Mouse (Mus musculus) frontal cortex, postnatal 14 days (tissue): ENCODE measurements around the gene Megf11.

Experiments used
- DNase-seq, 2 experiments: peaks; one replicate each; pipeline ENCODE4 v3.0.0; 2022; ENCODE audit warnings: low spot score in 2 of 2

The Megf11 gene

DNA sequence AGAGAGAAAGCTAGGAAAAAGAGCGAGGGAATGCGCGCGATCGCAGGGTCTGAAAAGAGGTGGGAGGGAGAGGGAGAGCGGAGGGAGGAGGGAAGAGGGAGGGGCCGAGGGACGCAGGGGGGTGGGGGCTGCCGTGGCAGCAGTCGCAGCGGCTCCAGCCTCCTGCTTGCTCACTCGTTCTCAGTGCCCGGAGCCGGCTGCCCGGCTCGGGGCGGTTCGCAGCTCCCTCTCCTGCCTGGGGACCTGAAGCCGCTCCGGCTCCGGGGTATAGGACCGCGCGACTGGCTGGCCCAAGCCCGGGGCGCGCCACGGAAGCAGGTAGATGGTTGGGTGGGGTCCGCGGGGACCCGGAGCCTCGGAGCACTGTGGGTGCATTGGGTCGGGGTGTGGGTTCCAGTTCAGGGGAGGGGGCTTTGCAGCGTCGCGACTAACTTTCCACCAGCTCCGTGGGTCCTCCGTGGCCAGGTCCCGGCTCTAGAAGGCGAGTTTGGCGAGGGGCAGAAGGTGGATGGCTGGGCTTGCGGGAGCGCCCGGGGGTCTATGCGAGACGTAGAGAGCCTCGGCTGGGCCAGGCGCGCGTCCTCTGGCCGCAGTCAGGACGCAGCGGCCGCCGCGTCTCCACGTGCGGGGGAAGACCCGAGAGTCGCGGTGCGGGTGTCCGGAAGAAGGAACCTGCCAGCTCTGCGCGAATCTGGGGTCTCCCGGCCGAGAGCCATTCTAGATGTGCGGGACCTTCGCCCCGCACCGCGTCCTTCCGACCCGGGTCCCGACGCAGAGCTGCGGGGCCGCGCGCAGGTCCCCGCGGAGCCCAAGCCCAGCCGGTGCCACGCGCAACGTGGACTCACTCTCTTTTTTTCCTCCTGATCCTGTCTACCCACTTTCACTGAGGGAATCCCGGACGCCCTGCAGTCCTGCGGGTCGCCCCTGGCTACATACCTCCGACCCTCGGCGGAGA lies at the start of gene Megf11:
Gene Megf11, plus strand, starts transcription at position 116 of the 955 bp plus-strand sequence.
- peak in 1 of 2 experiments; percentile 18 for DNase-seq

DNA sequence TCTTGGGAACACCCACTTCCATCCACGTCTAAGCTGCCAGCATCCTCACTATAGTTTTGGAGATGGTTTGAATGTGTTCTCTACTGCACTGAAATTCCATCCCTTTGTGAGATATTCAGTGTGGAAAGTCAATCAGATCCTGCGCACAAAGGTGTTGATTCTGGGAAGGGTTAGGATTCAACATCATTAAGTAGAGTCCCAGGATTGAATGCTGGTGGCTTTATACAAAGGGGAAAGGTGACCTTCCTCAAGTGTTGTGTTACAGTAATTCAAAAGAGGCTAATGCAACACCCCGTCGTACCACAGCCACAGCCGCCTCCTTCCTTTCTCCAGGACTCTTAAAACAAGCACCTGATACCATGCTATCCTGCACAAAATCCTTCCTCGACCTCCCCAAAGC lies 49.6 kb upstream of the Megf11 start:
- DNase-seq: no peak

DNA sequence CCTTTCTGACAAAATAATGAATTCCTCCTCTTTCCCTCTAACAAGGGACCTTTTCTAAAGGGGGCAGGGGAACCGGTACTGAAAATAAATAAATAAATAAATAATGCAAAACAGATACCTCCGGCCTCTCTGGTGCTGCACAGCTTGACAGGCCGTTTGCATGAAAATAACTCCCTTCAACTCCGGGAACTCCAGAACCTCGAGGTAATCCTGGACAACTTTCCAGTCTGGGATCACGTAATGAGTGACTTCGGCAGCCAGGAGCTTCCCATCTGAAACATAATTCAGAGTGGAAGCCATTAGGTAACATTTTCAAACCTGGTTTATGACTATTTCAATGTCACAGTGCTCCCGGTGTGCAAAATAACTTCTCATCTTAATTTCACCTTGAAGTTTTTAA lies 46.1 kb upstream of the Megf11 start:
- DNase-seq: no peak

DNA sequence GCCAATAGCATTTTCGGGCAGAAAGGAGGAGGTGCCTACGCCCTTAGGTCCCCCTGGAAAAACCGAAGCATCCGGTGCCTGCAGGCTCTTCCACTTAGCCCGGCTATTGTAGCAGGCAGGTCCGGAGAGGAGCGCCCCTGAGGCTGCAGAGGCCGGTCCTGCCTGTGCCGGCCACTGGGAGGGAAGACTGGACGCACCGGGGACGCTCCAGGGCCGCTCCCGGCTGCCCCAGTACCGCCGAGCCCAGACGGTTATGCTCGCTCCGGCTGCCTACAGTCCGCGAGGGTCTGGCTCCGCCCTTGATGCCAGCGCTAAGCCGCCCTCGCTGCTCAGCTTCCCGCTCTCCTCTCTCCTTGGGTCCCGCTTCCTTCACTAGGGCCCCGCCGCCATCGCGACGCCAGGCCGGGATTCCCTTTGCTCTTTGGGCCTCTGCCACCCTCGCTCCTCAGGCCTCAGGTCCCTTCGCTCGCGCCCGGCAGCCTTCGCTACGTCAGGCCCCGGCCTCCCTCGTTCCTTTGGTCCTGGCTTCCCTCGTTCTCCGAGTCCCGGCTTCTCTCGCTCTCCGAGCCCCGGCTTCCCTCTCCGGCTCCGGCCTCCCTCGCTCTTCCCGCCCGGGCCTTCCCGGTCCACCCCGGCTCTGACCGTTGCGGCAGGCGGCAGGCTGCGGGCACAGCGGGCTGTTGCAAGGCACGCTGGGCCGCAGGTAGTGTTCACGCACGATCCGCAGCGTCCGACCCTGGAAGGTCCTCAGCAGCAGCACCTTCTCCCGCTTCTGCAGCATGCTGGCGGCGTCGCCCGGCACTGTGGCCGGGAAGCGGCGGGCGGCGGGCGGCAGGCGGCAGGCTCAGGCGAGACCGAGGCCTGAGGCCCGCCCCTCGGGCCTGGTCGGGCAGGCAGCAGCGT lies 44.8 kb upstream of the Megf11 start:
- peak; percentile 31 to 61 for DNase-seq

GRCm38 (mm10) chr9:64341254-64341566 lies 44.2 kb upstream of the Megf11 start, which contains the start of gene Dis3l:
Gene Dis3l, minus strand, starts transcription at chr9:64341288.
- no peak for DNase-seq

DNA sequence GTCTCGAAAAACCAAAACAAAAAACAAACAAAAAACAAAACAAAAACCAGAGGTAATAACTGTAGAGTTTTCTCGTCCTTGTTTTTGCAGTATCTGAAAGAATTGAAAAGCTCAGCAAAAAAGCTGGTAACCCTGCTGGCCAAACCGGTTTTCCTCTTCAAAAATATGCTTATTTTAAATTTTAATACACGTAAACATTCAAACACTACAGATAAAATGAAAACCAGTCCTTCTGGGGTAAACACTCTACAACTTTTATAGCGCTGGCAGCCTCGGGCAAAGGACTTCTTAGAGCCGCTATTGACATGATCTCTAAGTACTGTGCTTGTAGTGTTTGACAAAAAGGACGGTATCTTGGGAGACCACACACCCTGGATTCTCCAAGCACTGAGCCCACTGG lies 43.8 kb upstream of the Megf11 start:
- DNase-seq: no peak

GRCm38 (mm10) chr9:64343656-64344055 lies 41.8 kb upstream of the Megf11 start:
- DNase-seq: no peak

DNA sequence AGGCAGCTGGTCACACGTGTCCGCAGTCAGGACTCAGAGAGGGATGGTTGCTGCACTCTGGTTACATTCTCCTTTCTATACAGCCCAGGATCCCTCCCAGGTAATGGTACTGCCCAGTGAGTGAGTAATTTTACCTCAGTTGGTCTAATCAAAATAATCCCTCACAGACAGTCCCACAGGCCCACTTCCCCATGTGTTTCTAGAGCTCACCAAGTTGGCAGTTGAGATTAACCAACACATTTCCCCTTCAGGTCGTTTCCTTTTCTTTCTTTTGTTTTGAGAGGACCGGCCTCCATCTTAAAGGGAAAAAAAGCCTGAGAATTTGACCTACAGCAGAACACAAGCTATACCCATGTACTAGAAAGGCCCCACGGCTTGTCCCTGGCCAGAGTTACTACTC lies 39.5 kb upstream of the Megf11 start:
- no peak for DNase-seq

DNA sequence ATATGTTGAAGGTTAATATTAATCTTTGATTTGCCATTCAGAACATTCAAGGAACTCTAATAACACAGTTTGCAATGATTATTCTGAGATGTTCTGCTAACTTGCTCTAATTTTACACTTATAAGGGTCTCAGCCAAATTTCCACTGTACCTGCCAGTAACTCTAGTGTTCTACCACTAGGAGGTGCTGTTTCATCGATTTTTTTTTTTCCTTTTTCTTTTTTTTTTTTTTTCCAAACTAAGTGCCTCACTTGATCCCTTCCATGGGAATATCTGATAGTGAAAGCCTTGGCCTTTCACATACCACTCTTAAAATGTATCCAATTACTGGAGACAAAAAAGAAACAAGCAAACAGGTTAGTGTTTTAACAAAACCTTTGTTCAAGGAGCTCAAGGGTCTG lies 38.0 kb upstream of the Megf11 start:
- DNase-seq: no peak

DNA sequence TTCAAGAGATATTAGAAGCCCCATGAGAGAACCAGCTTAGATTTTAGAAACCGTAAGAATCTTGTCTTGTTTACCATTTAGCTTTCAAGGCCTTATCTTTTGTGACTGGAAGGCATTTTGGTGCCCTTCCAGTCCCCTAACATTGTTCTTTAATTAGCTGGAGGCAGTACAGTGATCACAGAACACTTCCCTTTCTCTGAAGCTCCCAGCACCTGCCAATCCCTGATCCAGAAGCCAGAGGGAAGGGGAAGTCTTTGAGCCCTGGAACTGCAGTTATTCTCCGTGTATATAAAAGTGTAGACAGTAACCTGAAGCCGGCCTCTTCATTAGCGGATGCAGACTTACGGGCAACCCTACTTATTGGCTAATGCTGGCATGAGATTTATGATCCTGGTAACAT lies 35.9 kb upstream of the Megf11 start:
- no peak for DNase-seq

GRCm38 (mm10) chr9:64351191-64351590 lies 34.2 kb upstream of the Megf11 start:
- DNase-seq: no peak

GRCm38 (mm10) chr9:64355627-64356026 lies 29.8 kb upstream of the Megf11 start:
- no peak for DNase-seq

DNA sequence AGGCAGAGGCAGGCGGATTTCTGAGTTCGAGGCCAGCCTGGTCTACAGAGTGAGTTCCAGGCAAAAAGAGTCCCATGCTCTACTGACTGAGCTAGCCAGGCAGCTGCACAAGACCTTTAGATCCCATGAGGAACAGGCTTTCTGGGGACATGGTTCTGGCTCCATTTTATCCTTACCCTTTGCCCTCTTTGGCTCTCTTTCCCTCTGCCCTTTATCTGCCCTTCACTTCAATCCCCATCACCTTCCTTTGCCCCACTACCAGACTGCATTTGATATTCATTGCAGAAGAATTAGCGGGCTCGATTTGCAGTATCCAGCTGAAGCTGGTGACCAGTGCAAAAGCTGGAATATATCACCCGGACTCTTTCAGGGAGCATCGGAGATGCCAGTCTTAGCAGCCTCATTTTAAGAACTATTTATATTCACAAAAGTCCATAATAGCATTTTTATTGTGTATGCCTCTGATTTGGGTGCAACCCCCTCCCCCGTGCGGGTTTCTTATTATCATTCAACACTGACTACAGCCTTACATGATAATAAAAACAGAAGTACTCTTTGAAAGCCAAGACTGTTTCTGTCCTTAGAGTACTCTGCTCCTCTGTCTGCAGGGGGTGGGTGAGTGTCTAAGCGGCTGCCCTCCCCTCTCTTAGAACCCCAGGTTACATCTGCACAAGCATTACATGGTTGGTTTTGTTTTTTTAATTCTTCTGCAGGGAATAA lies 24.0 kb upstream of the Megf11 start:
- DNase-seq: no peak

- no peak for DNase-seq
These were observed 15.6 kb upstream of the Megf11 start for GRCm38 (mm10) chr9:64369871-64370270.

GRCm38 (mm10) chr9:64371305-64371819 lies 14.1 kb upstream of the Megf11 start:
- DNase-seq: no peak

DNA sequence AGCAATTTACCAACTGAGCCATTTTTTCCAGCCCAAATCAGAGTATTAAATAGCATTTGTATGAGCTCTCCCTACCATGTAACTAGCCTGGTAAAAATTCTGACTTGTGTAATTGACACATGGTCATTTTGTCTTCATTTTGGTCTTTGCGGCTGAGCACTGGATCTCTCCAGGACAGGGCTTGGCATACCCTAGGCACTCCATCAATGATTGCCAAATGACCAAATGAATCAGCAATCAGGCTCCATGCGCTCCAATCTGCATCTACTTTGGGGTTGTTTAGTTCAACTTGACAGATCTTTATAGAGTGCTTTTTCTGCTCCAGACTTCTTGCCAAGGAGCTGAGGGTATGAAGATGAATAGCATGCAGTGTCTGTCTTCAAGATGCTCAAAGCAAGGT lies 9.0 kb upstream of the Megf11 start:
- DNase-seq: no peak

- no peak for DNase-seq
These were observed 2.2 kb upstream of the Megf11 start for GRCm38 (mm10) chr9:64383021-64383788.

- no peak for DNase-seq
These were observed 1.2 kb downstream of the Megf11 start for GRCm38 (mm10) chr9:64386466-64387211.

DNA sequence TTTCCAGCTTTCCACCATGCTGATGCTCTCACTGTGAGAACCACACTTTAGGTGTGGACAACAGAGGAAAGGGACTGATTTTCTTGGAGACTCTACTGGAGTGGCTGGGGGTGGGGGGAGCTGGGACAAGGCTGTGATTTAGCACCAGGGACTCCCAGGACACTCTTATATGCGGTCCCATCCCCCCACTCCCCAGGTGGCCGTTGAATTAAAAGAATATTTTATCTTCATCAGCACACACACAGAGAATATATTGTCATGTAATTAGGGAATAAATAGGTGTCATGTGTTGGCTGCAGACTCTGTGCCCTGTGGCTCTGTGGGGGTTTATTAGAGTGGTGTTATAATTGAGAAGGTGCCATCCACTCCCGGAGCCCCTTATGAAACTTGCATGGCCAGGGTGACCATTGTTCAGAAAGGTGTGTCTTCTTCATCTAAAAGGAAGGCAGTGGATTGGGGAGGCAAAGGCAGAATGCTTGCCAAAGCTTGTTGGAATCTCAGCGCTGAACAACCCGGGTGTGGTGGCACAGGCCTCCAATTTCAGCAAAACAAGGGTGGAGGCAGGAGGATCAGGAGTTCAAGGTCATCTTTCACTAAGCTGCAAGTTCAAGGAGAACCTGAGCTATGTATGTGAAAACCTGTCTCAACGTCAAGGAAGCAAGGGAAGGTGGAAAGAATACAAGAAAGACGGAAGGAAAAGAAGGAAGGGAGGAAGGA lies 4.3 kb downstream of the Megf11 start:
- DNase-seq: no peak
